Mouse (Mus musculus) stomach, postnatal 0 days (tissue): Measurements from ENCODE around the gene Ppp2r5d. TPM values are rescaled to one million over a fixed set of nuclear protein-coding genes. Genes with fewer than 3 reads are reported as not detected.

Source experiments
- ATAC-seq: fragments of 200-750 bp; cut with Nextera tagmentation; 2 replicates; pipeline ENCODE4 v1.8.0; 2017; ENCODE audit not compliant: low FRiP score, low TSS enrichment
- DNase-seq: peaks from one replicate; pipeline ENCODE4 v3.0.0-alpha.2; 2016; ENCODE audit warnings: low spot score
- H3K27ac ChIP-seq: fragments of 300-500 bp; sonication (generic); replicated peaks from 2 replicates; pipeline ENCODE4 v1.5.1; 2014; ENCODE audit warnings: mild to moderate bottlenecking, control low read depth
- H3K27me3 ChIP-seq: fragments of 300-500 bp; sonication (generic); 2 replicates; pipeline ENCODE4 v1.6.1; 2014; ENCODE audit warnings: low read length; ENCODE audit not compliant: control insufficient read depth, insufficient read depth
- H3K36me3 ChIP-seq: fragments of 300-500 bp; sonication (generic); 2 replicates; pipeline ENCODE4 v1.6.1; 2014; ENCODE audit warnings: low read length, mixed read lengths; ENCODE audit not compliant: control insufficient read depth, insufficient read depth
- H3K4me1 ChIP-seq: fragments of 300-500 bp; sonication (generic); replicated peaks from 2 replicates; pipeline ENCODE4 v1.6.1; 2014; ENCODE audit warnings: antibody characterized with exemption; ENCODE audit not compliant: control insufficient read depth, insufficient read depth
- H3K4me2 ChIP-seq: fragments of 300-500 bp; sonication (generic); replicated peaks from 2 replicates; pipeline ENCODE4 v1.6.1; 2014; ENCODE audit warnings: low read depth, mild to moderate bottlenecking, control low read depth, moderate library complexity
- H3K4me3 ChIP-seq: fragments of 300-500 bp; sonication (generic); 2 replicates; pipeline ENCODE4 v1.5.1; 2014; ENCODE audit warnings: low read depth, low read length, control low read depth
- H3K9ac ChIP-seq: fragments of 300-500 bp; sonication (generic); 2 replicates; pipeline ENCODE4 v1.6.1; 2014; ENCODE audit warnings: mild to moderate bottlenecking, low read length, control low read depth, mixed read lengths
- H3K9me3 ChIP-seq: fragments of 300-500 bp; sonication (generic); 2 replicates; pipeline ENCODE4 v1.6.1; 2016; ENCODE audit warnings: low read length; ENCODE audit not compliant: control insufficient read depth
- CTCF ChIP-seq: IDR thresholded peaks from 2 replicates; pipeline ENCODE4 v1.5.1; 2016; ENCODE audit warnings: antibody characterized with exemption, low read depth, mild to moderate bottlenecking, moderate library complexity
- EP300 ChIP-seq: optimal IDR thresholded peaks from 2 replicates; pipeline ENCODE3; 2016; ENCODE audit warnings: antibody characterized with exemption
- WGBS: fragments of 180-500 bp; shearing (Covaris S2); extraction: QIAGEN DNeasy Blood & Tissue Kit; methylation state at CpG from one replicate; pipeline ENCODE4 v1.1.7; 2014; 5-methylcytosine and 5-hydroxymethylcytosine counted together
- polyA plus RNA-seq: library from polyadenylated mRNA; unstranded; fragments of >200 nt; fragmentation: Nextera tagmentation; extraction: Ambion mirVana; gene quantifications from 2 replicates; pipeline ENCODE4 v1.2.1, GENCODE M21; 2015

Gene Ppp2r5d
- polyA plus RNA-seq, 1 experiment from 2014 or later: 27.2 TPM

DNA sequence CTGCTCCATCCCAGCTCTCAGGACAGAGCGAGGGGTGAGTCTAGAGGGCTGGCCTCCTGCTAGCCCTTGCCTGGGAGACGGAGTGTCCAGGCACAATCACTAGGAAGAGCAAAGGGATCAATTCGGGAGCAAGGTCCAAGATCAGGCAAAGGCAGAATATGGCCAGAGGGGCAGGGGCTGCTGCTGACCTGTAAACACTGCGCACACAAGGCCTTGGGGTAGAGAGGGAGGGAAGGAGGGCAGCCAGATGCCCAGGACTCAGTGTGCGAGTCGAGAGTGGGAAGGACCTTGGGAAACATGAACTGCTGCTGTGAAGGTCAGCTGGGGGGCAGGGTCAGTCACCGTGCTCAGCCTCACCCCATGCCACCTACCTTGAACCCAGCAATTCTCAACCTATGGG lies 30.4 kb upstream of the Ppp2r5d start:
- H3K27me3 ChIP-seq: no peaks in the 10 kb centered on the region
- no peaks in the 10 kb centered on the region for H3K9me3 ChIP-seq
- no peak overlapping the region for H3K4me3 ChIP-seq
- 0 out of 2 replicates have a peak, but pooled peaks cover 6% of the 10 kb centered on the region for H3K36me3 ChIP-seq
- no peak overlapping the region for H3K4me2 ChIP-seq
- ATAC-seq: no peak
- 82% methylated on average over 7 of the region's 7 CpGs for WGBS
- DNase-seq: no peak
- H3K9ac ChIP-seq: no peak overlapping the region
- TF ChIP-seq EP300 (no peak), CTCF (no peak)
- H3K27ac ChIP-seq: no peak overlapping the region
- H3K4me1 ChIP-seq: no peaks in the 10 kb centered on the region

GRCm38 (mm10) chr17:46734055-46734454 lies 29.1 kb upstream of the Ppp2r5d start:
- WGBS: 85% methylated on average over 3 of the region's 3 CpGs

GRCm38 (mm10) chr17:46728904-46729318 lies 24.0 kb upstream of the Ppp2r5d start, which contains the start of gene Gnmt:
Gnmt (minus strand) TSS chr17:46729168.
- H3K9ac ChIP-seq: 0 out of 2 replicates have a peak within 1 kb of the TSS, but pooled peaks have one; percentile 41
- peak; percentile 82 for DNase-seq
- no peak for TF ChIP-seq CTCF
- no peak for TF ChIP-seq EP300
- ATAC-seq: peak; percentile 70
- H3K27me3 ChIP-seq: no peaks in the 10 kb centered on the region
- H3K27ac ChIP-seq: no peak within 1 kb of the TSS
- no peaks in the 10 kb centered on the region for H3K9me3 ChIP-seq
- no peaks in the 10 kb centered on the region for H3K4me1 ChIP-seq
- WGBS: 18% methylated on average over 24 of the region's 24 CpGs
- peak within 1 kb of the TSS; percentile 46 for H3K4me2 ChIP-seq
- peak within 1 kb of the TSS; percentile 21 for H3K4me3 ChIP-seq
- H3K36me3 ChIP-seq: 0 out of 2 replicates have a peak, but pooled peaks cover 4% of the 10 kb centered on the region

More at GRCm38 (mm10) chr17:46734055-46734454, 29.1 kb upstream of the Ppp2r5d start:
- H3K9ac ChIP-seq: no peak overlapping the region
- no peak for ATAC-seq
- H3K4me3 ChIP-seq: no peak overlapping the region
- TF ChIP-seq CTCF: no peak
- TF ChIP-seq EP300: no peak
- H3K27ac ChIP-seq: no peak overlapping the region
- H3K4me1 ChIP-seq: no peaks in the 10 kb centered on the region
- no peak for DNase-seq
- H3K36me3 ChIP-seq: 0 out of 2 replicates have a peak, but pooled peaks cover 6% of the 10 kb centered on the region
- H3K27me3 ChIP-seq: no peaks in the 10 kb centered on the region
- no peak overlapping the region for H3K4me2 ChIP-seq
- no peaks in the 10 kb centered on the region for H3K9me3 ChIP-seq

- H3K4me1 ChIP-seq: no peaks in the 10 kb centered on the region
- H3K4me3 ChIP-seq: peak overlapping the region; percentile 21
- H3K27me3 ChIP-seq: no peaks in the 10 kb centered on the region
- no peaks in the 10 kb centered on the region for H3K9me3 ChIP-seq
- 0 out of 2 replicates have a peak, but pooled peaks cover 4% of the 10 kb centered on the region for H3K36me3 ChIP-seq
- WGBS: 41% methylated on average over 11 of the region's 11 CpGs
- H3K9ac ChIP-seq: 0 out of 2 replicates have a peak overlapping the region, but pooled peaks have one; percentile 41
- peak overlapping the region; percentile 46 for H3K4me2 ChIP-seq
- no peak for ATAC-seq
- no peak overlapping the region for H3K27ac ChIP-seq
- DNase-seq: no peak
- TF ChIP-seq CTCF (no peak), EP300 (no peak)
Observed at GRCm38 (mm10) chr17:46728496-46728895, 23.6 kb upstream of the Ppp2r5d start.

DNA sequence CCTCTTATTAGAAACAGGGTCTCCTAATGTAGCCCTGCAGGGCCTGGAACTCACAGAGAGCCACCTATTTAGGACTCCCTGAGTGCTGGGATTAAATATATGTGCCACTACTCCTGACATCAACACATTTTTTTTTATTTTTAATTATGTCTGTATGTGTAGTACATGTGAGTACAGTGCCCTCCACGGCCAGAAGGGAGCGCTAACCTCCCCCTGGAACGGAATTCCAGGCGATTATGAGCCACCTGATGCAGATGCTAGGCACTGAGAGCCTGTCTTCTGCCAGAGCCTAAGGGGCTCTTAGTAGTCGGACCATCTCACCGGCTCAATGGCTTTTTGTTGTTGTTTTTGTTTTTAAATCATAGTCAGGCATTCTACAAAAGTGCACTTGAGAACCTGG lies 23.1 kb upstream of the Ppp2r5d start:
- Histone ChIP-seq H3K9ac (no peak overlapping the region), H3K4me2 (no peak overlapping the region), H3K9me3 (no peaks in the 10 kb centered on the region), H3K27me3 (no peaks in the 10 kb centered on the region), H3K4me1 (no peaks in the 10 kb centered on the region), H3K4me3 (no peak overlapping the region), H3K36me3 (0 out of 2 replicates have a peak, but pooled peaks cover 7% of the 10 kb centered on the region), H3K27ac (no peak overlapping the region)
- ATAC-seq (no peak), DNase-seq (peak; percentile 42)
- peak; percentile 62 for TF ChIP-seq CTCF
- no peak for TF ChIP-seq EP300
- WGBS: 46% methylated on average over 6 of the region's 6 CpGs

DNA sequence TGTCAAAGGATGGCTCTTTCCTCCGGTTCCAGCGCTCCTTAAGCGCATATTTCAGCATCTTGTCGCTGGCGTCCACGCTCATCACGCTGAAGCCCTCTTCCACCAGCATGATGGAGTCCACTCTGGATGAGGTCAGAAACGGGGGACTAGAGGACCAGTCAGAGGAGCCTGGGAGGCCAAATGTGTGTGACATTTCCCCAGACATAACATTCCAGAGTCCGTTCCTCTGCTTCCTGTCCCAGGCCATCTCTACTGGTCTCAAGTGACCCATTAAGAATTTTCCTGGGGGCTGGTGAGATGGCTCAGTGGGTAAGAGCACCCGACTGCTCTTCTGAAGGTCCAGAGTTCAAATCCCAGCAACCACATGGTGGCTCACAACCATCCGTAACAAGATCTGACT lies 22.4 kb upstream of the Ppp2r5d start:
- H3K9ac ChIP-seq: no peak overlapping the region
- H3K36me3 ChIP-seq: 0 out of 2 replicates have a peak, but pooled peaks cover 7% of the 10 kb centered on the region
- TF ChIP-seq EP300: no peak
- TF ChIP-seq CTCF: no peak
- H3K4me1 ChIP-seq: no peaks in the 10 kb centered on the region
- 92% methylated on average over 11 of the region's 11 CpGs for WGBS
- H3K4me3 ChIP-seq: no peak overlapping the region
- no peaks in the 10 kb centered on the region for H3K9me3 ChIP-seq
- H3K4me2 ChIP-seq: no peak overlapping the region
- DNase-seq (no peak), ATAC-seq (no peak)
- no peak overlapping the region for H3K27ac ChIP-seq
- no peaks in the 10 kb centered on the region for H3K27me3 ChIP-seq
